Mouse (Mus musculus): ENCODE measurements around the gene Sctr.

DNA sequence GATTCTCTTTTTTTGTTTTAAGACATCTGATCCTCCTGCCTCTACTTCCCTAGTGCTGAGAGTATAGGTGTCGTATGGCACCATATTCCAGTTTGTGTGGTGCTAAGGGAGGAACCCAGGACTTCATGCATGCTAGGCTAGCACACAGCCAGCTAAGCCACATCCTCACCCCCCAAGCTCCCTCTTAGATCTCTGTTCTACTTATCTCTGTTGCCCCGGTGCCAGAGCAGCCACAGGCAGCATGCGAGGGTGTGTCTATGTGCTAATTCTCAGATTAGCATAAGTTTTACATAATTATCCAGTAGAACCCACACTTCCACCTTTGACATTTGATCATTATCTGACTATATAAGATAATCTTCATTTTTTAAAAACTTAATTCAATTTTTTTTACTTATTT lies 88.2 kb downstream of the Sctr start:
- TF ChIP-seq POLR2A (IDR thresholded peaks at IDR 0.05; ENCODE audit: insufficient read depth, low read length) (no peak), EP300 (IDR thresholded peaks at IDR 0.05; ENCODE audit: insufficient read depth, low read depth, low read length) (no peak)

All from ES-Bruce4 (cell line).